Mouse (Mus musculus): ENCODE measurements at regions not wholly inside any gene's neighbourhood (a gene's known extent, or its start where the extent isn't known, plus 50 kb on each side); places are given as distances from the start of the nearest gene placed in this dataset.

DNA sequence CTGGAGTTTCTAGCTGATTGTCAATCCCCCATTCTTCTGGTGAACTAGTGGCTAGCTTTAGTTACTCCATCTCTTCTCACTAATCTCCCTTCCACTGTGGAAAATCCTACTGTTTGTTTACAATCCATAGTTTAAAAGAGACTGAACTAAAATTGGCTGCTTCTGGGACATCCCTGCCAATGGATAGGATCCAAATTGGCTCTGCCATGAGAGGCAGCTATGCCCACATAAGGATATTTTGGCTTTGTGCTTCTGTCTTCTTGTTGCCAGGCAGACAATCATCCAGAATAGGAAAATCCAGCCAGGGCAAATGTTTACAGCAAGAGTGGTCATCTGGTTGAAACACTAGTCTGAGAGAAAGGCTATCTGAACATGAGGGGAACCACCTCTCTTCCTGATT, 610.0 kb downstream of the Cetn3 start:
- H3K4me3 ChIP-seq (ENCODE audit: extremely low read depth, insufficient read depth, insufficient read length), result no peak overlapping the region

DNA sequence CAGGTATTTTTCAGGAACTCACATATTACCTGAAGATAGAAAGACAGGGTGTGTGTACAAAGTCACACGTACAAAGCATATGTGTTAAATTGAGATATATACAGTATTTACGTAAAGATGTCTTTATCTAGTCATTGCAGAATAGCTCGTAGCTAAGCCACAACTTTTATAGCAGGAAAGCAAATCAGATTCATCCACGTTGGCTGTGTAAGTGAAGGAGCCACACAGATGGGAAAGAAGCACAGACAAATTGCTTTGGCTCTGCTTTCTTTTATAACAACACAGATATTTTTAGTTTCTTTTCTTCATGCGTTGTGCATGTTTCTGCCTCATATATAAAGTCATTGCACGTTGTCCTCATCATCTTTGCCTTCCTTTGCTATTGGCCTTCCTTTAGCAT, 610.6 kb downstream of the Cetn3 start:
- TF ChIP-seq CTCF (IDR thresholded peaks at IDR 0.05; ENCODE audit: extremely low read depth, insufficient read depth, insufficient read length, insufficient replicate concordance), result no peak
- no peak for DNase-seq (ENCODE audit: low read depth in 1 of 2, low spot score in 2 of 2)
- H3K4me3 ChIP-seq (ENCODE audit: extremely low read depth, insufficient read depth, insufficient read length), result no peak overlapping the region
- H3K4me1 ChIP-seq (ENCODE audit: control insufficient read depth, insufficient read depth, insufficient read length), result no peaks in the 10 kb centered on the region
- H3K27ac ChIP-seq (ENCODE audit: insufficient read depth, low read length), result no peak overlapping the region
- H3K36me3 ChIP-seq (ENCODE audit: control insufficient read depth, insufficient read depth, low read length), result no peaks in the 10 kb centered on the region
- WGBS, result 88% methylated on average over 6 of the region's 6 CpGs
- H3K27me3 ChIP-seq (ENCODE audit: control insufficient read depth, insufficient read depth, low read length), result no peaks in the 10 kb centered on the region

More for the DNA sequence above, 610.0 kb downstream of the Cetn3 start:
- no peaks in the 10 kb centered on the region for H3K27me3 ChIP-seq (ENCODE audit: control insufficient read depth, insufficient read depth, low read length)
- H3K4me1 ChIP-seq (ENCODE audit: control insufficient read depth, insufficient read depth, insufficient read length), result no peaks in the 10 kb centered on the region
- DNase-seq (ENCODE audit: low read depth in 1 of 2, low spot score in 2 of 2), result no peak
- no peak overlapping the region for H3K27ac ChIP-seq (ENCODE audit: insufficient read depth, low read length)
- no peak for TF ChIP-seq CTCF (IDR thresholded peaks at IDR 0.05; ENCODE audit: extremely low read depth, insufficient read depth, insufficient read length, insufficient replicate concordance)
- TF ChIP-seq POLR2A (IDR thresholded peaks at IDR 0.05; ENCODE audit: low read depth, low read length), result no peak
- H3K36me3 ChIP-seq (ENCODE audit: control insufficient read depth, insufficient read depth, low read length), result no peaks in the 10 kb centered on the region

DNA sequence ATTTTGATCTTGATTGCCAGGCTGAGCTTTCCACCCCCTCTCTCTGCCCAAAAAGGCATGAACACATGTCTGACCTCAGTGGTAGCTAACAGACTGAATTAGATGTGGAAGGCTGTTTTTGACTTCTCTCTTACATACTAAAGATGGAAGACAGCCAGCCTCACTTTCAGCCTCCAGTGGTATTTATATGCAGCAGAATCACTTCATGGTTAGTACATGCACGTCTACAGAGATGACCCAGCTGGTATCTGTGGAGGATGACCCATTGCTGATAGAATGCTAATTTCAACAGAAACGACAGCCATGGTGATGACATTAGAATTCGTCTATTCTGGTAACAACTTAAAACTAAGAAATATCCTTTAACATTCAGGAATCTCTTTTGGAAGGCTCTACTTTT, 630.8 kb downstream of the Cetn3 start:
- no peaks in the 10 kb centered on the region for H3K36me3 ChIP-seq (ENCODE audit: control insufficient read depth, insufficient read depth, low read length)
- TF ChIP-seq POLR2A (IDR thresholded peaks at IDR 0.05; ENCODE audit: low read depth, low read length) (no peak), CTCF (IDR thresholded peaks at IDR 0.05; ENCODE audit: extremely low read depth, insufficient read depth, insufficient read length, insufficient replicate concordance) (no peak)
- no peaks in the 10 kb centered on the region for H3K27me3 ChIP-seq (ENCODE audit: control insufficient read depth, insufficient read depth, low read length)
- H3K4me1 ChIP-seq (ENCODE audit: control insufficient read depth, insufficient read depth, insufficient read length), result no peaks in the 10 kb centered on the region
- no peak overlapping the region for H3K4me3 ChIP-seq (ENCODE audit: extremely low read depth, insufficient read depth, insufficient read length)
- no peak overlapping the region for H3K27ac ChIP-seq (ENCODE audit: insufficient read depth, low read length)
- no peak for DNase-seq (ENCODE audit: low read depth in 1 of 2, low spot score in 2 of 2)
- WGBS, result 79% methylated on average over 3 of the region's 3 CpGs

- H3K4me1 ChIP-seq (ENCODE audit: control insufficient read depth, insufficient read depth, insufficient read length), result no peaks in the 10 kb centered on the region
- no peak overlapping the region for H3K4me3 ChIP-seq (ENCODE audit: extremely low read depth, insufficient read depth, insufficient read length)
- H3K27me3 ChIP-seq (ENCODE audit: control insufficient read depth, insufficient read depth, low read length), result no peaks in the 10 kb centered on the region
- no peak for DNase-seq (ENCODE audit: low read depth in 1 of 2, low spot score in 2 of 2)
- H3K36me3 ChIP-seq (ENCODE audit: control insufficient read depth, insufficient read depth, low read length), result no peaks in the 10 kb centered on the region
- no peak overlapping the region for H3K27ac ChIP-seq (ENCODE audit: insufficient read depth, low read length)
- TF ChIP-seq CTCF (IDR thresholded peaks at IDR 0.05; ENCODE audit: extremely low read depth, insufficient read depth, insufficient read length, insufficient replicate concordance) (no peak), POLR2A (IDR thresholded peaks at IDR 0.05; ENCODE audit: low read depth, low read length) (no peak)
Observed at GRCm38 (mm10) chr13:82420966-82421365, 638.1 kb downstream of the Cetn3 start.

DNA sequence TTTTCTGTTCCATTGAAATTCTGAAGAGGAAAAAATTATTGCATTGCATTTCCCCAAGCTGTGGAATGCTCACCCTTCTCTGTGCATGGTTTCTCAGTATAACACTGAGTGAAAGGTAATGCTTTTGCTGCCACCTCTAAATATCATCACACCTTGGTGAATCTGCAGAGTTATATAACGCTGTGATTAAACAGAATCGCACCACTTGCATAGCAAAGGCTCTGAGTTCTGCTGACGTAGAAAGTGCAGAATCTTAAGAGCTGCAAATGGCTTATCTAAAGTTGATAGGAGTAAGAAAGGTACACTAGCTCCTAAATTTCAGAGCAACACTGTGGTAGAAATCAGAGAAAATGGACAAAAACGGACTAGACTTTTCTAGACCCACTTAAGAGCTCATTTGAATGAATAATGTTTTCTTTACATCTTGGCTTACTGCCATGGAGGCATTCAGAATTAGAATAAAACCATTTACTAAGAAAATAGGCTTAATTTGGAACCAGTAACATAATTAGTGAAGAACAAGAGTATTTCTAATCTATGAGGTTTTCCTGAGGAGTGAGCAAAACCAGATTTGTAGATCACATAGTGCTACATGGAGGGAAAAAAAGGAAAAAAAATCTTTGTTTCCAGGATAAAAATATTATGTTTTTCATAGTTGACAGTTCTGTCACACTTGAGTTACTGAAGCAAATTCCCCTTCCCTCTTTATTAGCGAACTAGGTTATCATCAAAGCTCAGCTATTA, 641.2 kb downstream of the Cetn3 start:
- DNase-seq (ENCODE audit: low read depth in 1 of 2, low spot score in 2 of 2), result no peak
- Histone ChIP-seq H3K27ac (ENCODE audit: insufficient read depth, low read length) (no peak overlapping the region), H3K4me1 (ENCODE audit: control insufficient read depth, insufficient read depth, insufficient read length) (no peaks in the 10 kb centered on the region), H3K4me3 (ENCODE audit: extremely low read depth, insufficient read depth, insufficient read length) (no peak overlapping the region), H3K27me3 (ENCODE audit: control insufficient read depth, insufficient read depth, low read length) (no peaks in the 10 kb centered on the region), H3K36me3 (ENCODE audit: control insufficient read depth, insufficient read depth, low read length) (no peaks in the 10 kb centered on the region)
- WGBS, result 84% methylated on average over 5 of the region's 5 CpGs
- TF ChIP-seq POLR2A (IDR thresholded peaks at IDR 0.05; ENCODE audit: low read depth, low read length) (no peak), CTCF (IDR thresholded peaks at IDR 0.05; ENCODE audit: extremely low read depth, insufficient read depth, insufficient read length, insufficient replicate concordance) (no peak)

DNA sequence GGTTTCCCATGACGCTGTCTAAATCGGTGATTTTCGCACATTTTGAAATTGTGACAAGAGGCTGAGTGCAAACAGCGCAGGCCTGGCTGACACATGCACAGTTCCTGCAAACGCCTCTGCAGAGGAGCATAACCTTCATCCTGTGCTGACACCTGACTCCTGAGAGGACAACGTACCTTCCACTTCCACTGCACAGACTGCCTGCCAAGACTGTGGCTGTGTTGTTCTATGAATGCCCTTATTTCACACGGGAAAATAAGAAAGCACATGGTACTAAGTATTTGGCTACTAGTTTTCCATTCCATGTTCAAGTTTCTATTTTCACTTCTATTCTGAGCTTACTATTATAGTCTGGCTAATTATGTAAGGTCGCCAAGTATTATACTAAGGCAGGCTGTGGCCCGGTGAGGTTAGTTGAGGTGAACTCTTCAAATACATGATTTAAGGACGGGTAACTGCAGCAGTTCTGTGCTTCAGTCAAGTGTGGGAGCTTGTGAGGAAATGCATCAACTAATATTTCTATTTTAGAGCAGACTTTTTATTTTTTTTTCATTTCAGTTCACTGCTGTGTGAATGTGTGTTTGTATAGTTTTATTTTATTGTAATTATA, 642.0 kb downstream of the Cetn3 start:
- DNase-seq (ENCODE audit: low read depth in 1 of 2, low spot score in 2 of 2), result no peak
- no peaks in the 10 kb centered on the region for H3K27me3 ChIP-seq (ENCODE audit: control insufficient read depth, insufficient read depth, low read length)
- H3K27ac ChIP-seq (ENCODE audit: insufficient read depth, low read length), result no peak overlapping the region
- 86% methylated on average over 10 of the region's 10 CpGs for WGBS
- H3K36me3 ChIP-seq (ENCODE audit: control insufficient read depth, insufficient read depth, low read length), result no peaks in the 10 kb centered on the region
- TF ChIP-seq CTCF (IDR thresholded peaks at IDR 0.05; ENCODE audit: extremely low read depth, insufficient read depth, insufficient read length, insufficient replicate concordance) (no peak), POLR2A (IDR thresholded peaks at IDR 0.05; ENCODE audit: low read depth, low read length) (no peak)
- H3K4me3 ChIP-seq (ENCODE audit: extremely low read depth, insufficient read depth, insufficient read length), result no peak overlapping the region
- H3K4me1 ChIP-seq (ENCODE audit: control insufficient read depth, insufficient read depth, insufficient read length), result no peaks in the 10 kb centered on the region

GRCm38 (mm10) chr13:82432411-82432810, 649.5 kb downstream of the Cetn3 start:
- TF ChIP-seq POLR2A (IDR thresholded peaks at IDR 0.05; ENCODE audit: low read depth, low read length) (no peak), CTCF (IDR thresholded peaks at IDR 0.05; ENCODE audit: extremely low read depth, insufficient read depth, insufficient read length, insufficient replicate concordance) (no peak)
- no peaks in the 10 kb centered on the region for H3K36me3 ChIP-seq (ENCODE audit: control insufficient read depth, insufficient read depth, low read length)
- no peak for DNase-seq (ENCODE audit: low read depth in 1 of 2, low spot score in 2 of 2)
- 71% methylated on average over 2 of the region's 2 CpGs for WGBS
- no peaks in the 10 kb centered on the region for H3K27me3 ChIP-seq (ENCODE audit: control insufficient read depth, insufficient read depth, low read length)
- no peak overlapping the region for H3K4me3 ChIP-seq (ENCODE audit: extremely low read depth, insufficient read depth, insufficient read length)
- no peaks in the 10 kb centered on the region for H3K4me1 ChIP-seq (ENCODE audit: control insufficient read depth, insufficient read depth, insufficient read length)
- no peak overlapping the region for H3K27ac ChIP-seq (ENCODE audit: insufficient read depth, low read length)
